Mouse (Mus musculus) lung, adult 2 months (tissue): Measurements from ENCODE around the gene Olfr1349. TPM values are rescaled to one million over a fixed set of nuclear protein-coding genes. Genes with fewer than 3 reads are reported as not detected.
"Not testable (repeated sequence)": the region's sequence is repeated elsewhere in the genome, so short reads cannot be mapped to it uniquely, and the experiment has no call there.

Experiments
- DNase-seq: peaks from one replicate; pipeline ENCODE4 v3.0.0; 2022
- H3K4me1 ChIP-seq: fragments of 200-500 bp; 2 replicates; pipeline ENCODE4 v1.6.1; 2011; ENCODE audit warnings: low read length; ENCODE audit not compliant: control insufficient read depth, insufficient read depth
- H3K4me3 ChIP-seq: fragments of 200-500 bp; replicated peaks from 2 replicates; pipeline ENCODE3; 2011; ENCODE audit warnings: low read depth, mild to moderate bottlenecking, control low read depth, low read length; ENCODE audit errors: extremely low read depth
- CTCF ChIP-seq: fragments of 200-500 bp; IDR thresholded peaks from 2 replicates; pipeline ENCODE4 v1.5.1; 2011; ENCODE audit warnings: mild to moderate bottlenecking, low read length, control low read depth; ENCODE audit not compliant: insufficient read depth
- POLR2A ChIP-seq: fragments of 200-500 bp; IDR thresholded peaks from 2 replicates; pipeline ENCODE4 v1.6.1; 2011; ENCODE audit warnings: low read depth, mild to moderate bottlenecking, control low read depth, low read length, borderline replicate concordance; ENCODE audit errors: extremely low read depth
- WGBS: fragments of 180-500 bp; shearing (Covaris S2); methylation state at CpG from one replicate; pipeline ENCODE4 v1.1.7; 2018; 5-methylcytosine and 5-hydroxymethylcytosine counted together
- polyA plus RNA-seq: library from polyadenylated mRNA; depleted of rRNA; stranded (reverse); fragments of >200 nt; gene quantifications from 2 replicates; pipeline ENCODE4 v1.2.3, GENCODE M21; 2012; rRNA removed

Gene Olfr1349
- polyA plus RNA-seq, result not detected in 2 replicates

GRCm38 (mm10) chr7:6522850-6523249, at the start of gene Olfr1349:
Gene Olfr1349 (minus strand): TSS chr7:6522950.
- Histone ChIP-seq H3K4me3 (no peak within 1 kb of the TSS), H3K4me1 (no peaks in the 10 kb centered on the region)
- no peak for DNase-seq
- WGBS, result 77% methylated on average over 5 of the region's 5 CpGs
- TF ChIP-seq POLR2A (no peak), CTCF (no peak)

GRCm38 (mm10) chr7:6564541-6564940, 41.8 kb upstream of the Olfr1349 start, which contains the start of gene Olfr1350:
Gene Olfr1350 (plus strand): TSS chr7:6564841.
- no peaks in the 10 kb centered on the region for H3K4me1 ChIP-seq
- no peak for TF ChIP-seq CTCF
- no peak for TF ChIP-seq POLR2A
- no peak within 1 kb of the TSS for H3K4me3 ChIP-seq
- no peak for DNase-seq

GRCm38 (mm10) chr7:6526141-6526540, 3.4 kb upstream of the Olfr1349 start:
- no peak for DNase-seq
- no peak overlapping the region for H3K4me3 ChIP-seq
- 62% methylated on average over 5 of the region's 5 CpGs for WGBS
- H3K4me1 ChIP-seq, result no peaks in the 10 kb centered on the region
- TF ChIP-seq POLR2A, result no peak

- TF ChIP-seq POLR2A (no peak), CTCF (no peak)
- Histone ChIP-seq H3K4me3 (no peak overlapping the region), H3K4me1 (no peaks in the 10 kb centered on the region)
- no peak for DNase-seq
- WGBS, result 49% methylated on average over 3 of the region's 3 CpGs
Observed at GRCm38 (mm10) chr7:6525001-6525400, 2.3 kb upstream of the Olfr1349 start.

- H3K4me1 ChIP-seq, result no peaks in the 10 kb centered on the region
- TF ChIP-seq POLR2A (no peak), CTCF (no peak)
- no peak overlapping the region for H3K4me3 ChIP-seq
- 20% methylated on average over 1 of the region's 1 CpGs for WGBS
- DNase-seq, result no peak
Observed at GRCm38 (mm10) chr7:6521666-6522065, 1.1 kb downstream of the Olfr1349 start.

GRCm38 (mm10) chr7:6508648-6509047, 14.1 kb downstream of the Olfr1349 start, which contains the start of gene Olfr1348:
Gene Olfr1348 (minus strand): TSS chr7:6508748.
- no peak for DNase-seq
- WGBS, result 84% methylated on average over 1 of the region's 1 CpGs
- Histone ChIP-seq H3K4me3 (no peak within 1 kb of the TSS), H3K4me1 (no peaks in the 10 kb centered on the region)
- TF ChIP-seq POLR2A (no peak), CTCF (no peak)

GRCm38 (mm10) chr7:6499655-6500054, 23.1 kb downstream of the Olfr1349 start, which contains the start of gene Olfr1347:
Gene Olfr1347 (minus strand): TSS chr7:6499755.
- no peaks in the 10 kb centered on the region for H3K4me1 ChIP-seq
- DNase-seq, result no peak
- H3K4me3 ChIP-seq, result no peak within 1 kb of the TSS
- 44% methylated on average over 1 of the region's 1 CpGs for WGBS
- TF ChIP-seq POLR2A, result no peak
- TF ChIP-seq CTCF, result no peak

- DNase-seq, result no peak
- H3K4me3 ChIP-seq, result no peak within 1 kb of the TSS
- no peaks in the 10 kb centered on the region for H3K4me1 ChIP-seq
- WGBS, result 13% methylated on average over 2 of the region's 2 CpGs
- TF ChIP-seq CTCF, result no peak
- TF ChIP-seq POLR2A, result no peak
Observed at GRCm38 (mm10) chr7:6486841-6487240, 35.9 kb downstream of the Olfr1349 start, which contains the start of gene Olfr5. Gene Olfr5 (minus strand): TSS chr7:6486941.

- DNase-seq, result not testable (repeated sequence)
- WGBS, result 60% methylated on average over 2 of the region's 2 CpGs
Observed at GRCm38 (mm10) chr7:6477633-6478032, 45.1 kb downstream of the Olfr1349 start.

GRCm38 (mm10) chr7:6466951-6467350, 55.8 kb downstream of the Olfr1349 start, which contains the start of gene Olfr1346:
Gene Olfr1346 (plus strand): TSS chr7:6467101.
- no peaks in the 10 kb centered on the region for H3K4me1 ChIP-seq
- no peak for DNase-seq
- TF ChIP-seq CTCF (no peak), POLR2A (no peak)
- H3K4me3 ChIP-seq, result no peak within 1 kb of the TSS

More at GRCm38 (mm10) chr7:6477633-6478032, 45.1 kb downstream of the Olfr1349 start:
- not testable (repeated sequence) for H3K4me1 ChIP-seq, H3K4me3 ChIP-seq

Other genes with a start within 250 kb of the Olfr1349 start
- 0.45 and 1.1 TPM in 2 replicates for gene Zfp667, start 236.4 kb downstream of the Olfr1349 start, polyA plus RNA-seq
- 0.42 and 0.76 TPM in 2 replicates for gene Zfp583, start 191.7 kb downstream of the Olfr1349 start, polyA plus RNA-seq
- 0.07 and 0.21 TPM in 2 replicates for gene Gm3854, start 179.2 kb downstream of the Olfr1349 start, polyA plus RNA-seq
- gene Zfp78, start 159.7 kb downstream of the Olfr1349 start, polyA plus RNA-seq, result 0.35 and 0.59 TPM in 2 replicates
- 2.0 and 3.9 TPM in 2 replicates for gene Zfp28, start 139.7 kb downstream of the Olfr1349 start, polyA plus RNA-seq
- gene Smim17, start 124.2 kb downstream of the Olfr1349 start, polyA plus RNA-seq, result not detected in 2 replicates
- gene Gm20715, start 112.7 kb downstream of the Olfr1349 start, polyA plus RNA-seq, result 0.03 TPM in 1 of 2 replicates, not detected in the other
- gene Olfr1344, start 84.3 kb downstream of the Olfr1349 start, polyA plus RNA-seq, result not detected in 2 replicates
- not detected in 2 replicates for gene Olfr1336, start 66.8 kb downstream of the Olfr1349 start, polyA plus RNA-seq
- not detected in 2 replicates for gene Olfr1346, start 55.8 kb downstream of the Olfr1349 start, polyA plus RNA-seq
- gene Olfr5, start 36.0 kb downstream of the Olfr1349 start, polyA plus RNA-seq, result not detected in 2 replicates
- gene Olfr1347, start 23.2 kb downstream of the Olfr1349 start, polyA plus RNA-seq, result not detected in 2 replicates
- not detected in 2 replicates for gene Olfr1348, start 14.2 kb downstream of the Olfr1349 start, polyA plus RNA-seq
- not detected in 2 replicates for gene Olfr1350, start 41.9 kb upstream of the Olfr1349 start, polyA plus RNA-seq
- 0.17 and 0.66 TPM in 2 replicates for gene Zim1, start 173.5 kb upstream of the Olfr1349 start, polyA plus RNA-seq
- 3.1 and 5.4 TPM in 2 replicates for gene Peg3, start 207.5 kb upstream of the Olfr1349 start, polyA plus RNA-seq
- gene Usp29, start 207.6 kb upstream of the Olfr1349 start, polyA plus RNA-seq, result 0.04 TPM in 1 of 2 replicates, not detected in the other